Mouse (Mus musculus) thymus, adult 2 months (tissue): ENCODE measurements at regions not wholly inside any gene's neighbourhood (a gene's known extent, or its start where the extent isn't known, plus 50 kb on each side); places are given as distances from the start of the nearest gene placed in this dataset.

Source experiments
- CTCF ChIP-seq: fragments of 200-500 bp; IDR thresholded peaks from 2 replicates; pipeline ENCODE4 v1.5.1; 2012; ENCODE audit warnings: mild to moderate bottlenecking, control low read depth, low read length, moderate library complexity, borderline replicate concordance; ENCODE audit not compliant: control insufficient read depth, poor library complexity, insufficient read depth; ENCODE audit errors: extremely low read depth
- POLR2A ChIP-seq: fragments of 200-500 bp; IDR thresholded peaks from 2 replicates; pipeline ENCODE4 v1.6.1; 2012; ENCODE audit warnings: mild to moderate bottlenecking, low read length, control low read depth, moderate library complexity; ENCODE audit not compliant: control insufficient read depth, poor library complexity, insufficient read depth; ENCODE audit errors: extremely low read depth

DNA sequence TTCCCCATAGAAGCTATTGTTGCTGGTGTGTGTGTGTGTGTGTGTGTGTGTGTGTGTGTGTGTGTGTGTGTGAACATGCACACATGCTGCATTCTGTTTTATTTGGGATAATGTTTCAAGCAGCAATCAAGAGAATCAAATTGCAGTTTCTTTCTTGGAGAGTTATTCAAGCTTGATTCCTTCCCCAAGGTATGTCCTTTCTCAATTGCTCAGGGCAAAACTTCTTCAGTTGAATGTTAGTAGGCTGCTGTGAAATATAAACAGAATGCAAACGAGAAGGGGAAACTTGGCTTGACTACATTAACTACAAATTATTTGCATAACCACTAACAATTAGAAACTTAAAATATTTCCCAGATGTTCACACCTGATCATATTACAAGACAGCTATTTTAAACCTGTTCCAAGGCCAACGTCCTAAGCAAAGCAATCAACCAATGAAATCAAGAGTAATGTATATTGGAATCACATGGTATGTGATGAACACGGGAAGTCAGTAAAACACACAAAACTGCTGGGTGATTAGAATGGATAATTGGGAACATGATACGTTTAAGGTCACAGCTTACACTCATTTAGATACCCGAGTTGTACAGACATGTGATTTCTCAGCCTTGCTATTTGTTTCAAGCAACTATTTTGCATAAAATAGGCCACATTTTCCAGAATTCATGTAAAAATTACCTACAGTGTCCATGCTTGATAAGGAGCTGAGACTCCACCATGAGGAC, 116.2 kb downstream of the Cxcl12 start:
- TF ChIP-seq CTCF = no peak
- TF ChIP-seq POLR2A = no peak
